Mouse (Mus musculus): ENCODE results near the gene Gcnt2.
"Not testable (repeated sequence)": the region's sequence is repeated elsewhere in the genome, so short reads cannot be mapped to it uniquely, and the experiment has no call there.

GRCm38 (mm10) chr13:40931871-40932270 lies 72.3 kb downstream of the Gcnt2 start:
- TF ChIP-seq CTCF, POLR2A (IDR thresholded peaks at IDR 0.05; ENCODE audit: insufficient read depth, low read depth, low read length): not testable (repeated sequence)

All from olfactory bulb, adult 2 months (tissue).